Mouse (Mus musculus) G1E-ER4 (cell line): ENCODE measurements around the gene F11r. TPM values are rescaled to one million over a fixed set of nuclear protein-coding genes. Genes with fewer than 3 reads are reported as not detected.

Source experiments
- GATA1 ChIP-seq: IDR thresholded peaks from one replicate; pipeline ENCODE4 v1.8.0; 2012; ENCODE audit warnings: low read length, inconsistent platforms
- polyA plus RNA-seq: library from polyadenylated mRNA; stranded (reverse); fragments of >175 nt; gene quantifications from 2 replicates; pipeline ENCODE4 v1.2.3, GENCODE M21; 2012

Gene F11r
- polyA plus RNA-seq, 1 experiment: not detected

DNA sequence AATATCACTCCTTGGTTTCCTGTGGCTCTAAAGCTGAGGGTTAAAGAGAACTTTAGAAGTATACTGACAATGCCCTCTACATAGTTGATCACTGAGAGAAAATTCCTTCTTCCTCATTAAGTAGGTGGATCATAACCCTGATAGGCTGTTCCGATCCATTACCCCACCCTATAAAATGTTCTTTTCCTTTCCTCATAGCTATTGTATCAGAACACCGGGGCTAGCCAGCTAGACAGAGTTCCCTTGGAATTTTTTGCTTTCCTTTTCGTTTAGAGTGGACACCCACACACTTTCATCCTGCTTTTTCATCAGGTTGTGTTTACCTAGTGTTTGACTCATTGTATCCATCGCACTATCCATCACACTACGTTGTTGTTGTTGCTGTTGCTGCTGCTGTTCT, 12.7 kb upstream of the F11r start:
- no peak for TF ChIP-seq GATA1

DNA sequence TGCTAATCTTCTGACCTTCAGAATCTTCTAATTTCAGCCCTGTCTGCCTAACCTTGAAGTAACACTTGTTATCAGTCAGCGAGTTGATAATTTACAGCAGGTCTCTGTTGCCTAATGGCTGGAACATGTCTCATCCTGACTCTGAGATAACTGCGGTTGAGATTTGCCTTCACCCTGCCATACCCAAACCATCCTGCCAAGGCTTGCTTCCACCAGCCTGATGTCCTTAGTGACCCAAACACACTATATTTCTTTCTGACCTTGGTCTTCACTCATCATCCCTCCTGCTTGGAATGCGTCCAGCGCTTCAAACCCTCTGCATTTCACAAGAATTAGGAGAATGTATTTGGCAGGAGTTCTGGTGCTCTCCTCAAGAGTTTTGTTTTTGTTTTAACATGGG, 12.2 kb upstream of the F11r start:
- no peak for TF ChIP-seq GATA1

DNA sequence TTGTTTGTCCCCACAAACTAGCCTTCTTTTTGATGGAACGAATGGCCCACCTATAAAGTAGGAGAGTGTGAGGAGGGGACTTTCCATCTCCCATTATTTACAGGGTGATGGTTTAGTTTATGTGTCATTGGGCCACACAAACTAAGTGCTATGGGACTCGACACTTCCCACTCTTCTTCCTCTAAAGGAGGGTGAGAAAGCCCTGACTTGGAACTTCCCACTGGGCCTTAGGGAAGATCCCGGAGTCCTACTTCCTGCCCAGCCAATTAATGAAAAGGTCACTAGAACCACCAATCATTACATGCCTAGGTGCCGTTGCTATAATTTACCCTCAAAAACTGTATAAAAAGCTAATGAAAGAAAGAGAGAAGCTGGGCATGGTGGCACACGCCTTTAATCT, 5.2 kb upstream of the F11r start:
- TF ChIP-seq GATA1: no peak

DNA sequence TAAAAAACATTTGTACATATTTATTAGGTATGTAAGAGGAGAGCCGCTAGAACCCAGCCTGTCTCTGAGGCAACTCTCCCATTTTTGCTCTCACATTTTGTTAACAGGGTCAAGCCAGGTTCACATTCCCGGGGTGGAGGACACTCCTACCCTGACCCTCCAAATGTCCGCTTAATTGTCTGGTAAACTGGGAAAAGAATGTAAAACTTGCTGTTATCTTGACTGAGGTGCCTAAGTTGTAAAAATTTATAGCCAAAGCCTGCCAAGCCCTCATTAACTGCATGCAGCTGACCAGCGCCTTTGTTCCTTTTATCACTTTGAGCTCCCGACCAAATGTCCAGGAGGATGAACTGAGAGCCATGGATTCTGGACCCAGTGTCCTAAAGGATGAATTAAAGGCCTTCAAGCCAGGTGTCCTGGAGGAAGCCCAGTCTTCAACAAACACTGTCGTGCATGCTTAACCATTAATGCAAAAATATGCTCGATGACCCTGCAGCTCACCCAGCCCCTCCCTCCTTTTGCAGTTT, 2.0 kb upstream of the F11r start:
- no peak for TF ChIP-seq GATA1

DNA sequence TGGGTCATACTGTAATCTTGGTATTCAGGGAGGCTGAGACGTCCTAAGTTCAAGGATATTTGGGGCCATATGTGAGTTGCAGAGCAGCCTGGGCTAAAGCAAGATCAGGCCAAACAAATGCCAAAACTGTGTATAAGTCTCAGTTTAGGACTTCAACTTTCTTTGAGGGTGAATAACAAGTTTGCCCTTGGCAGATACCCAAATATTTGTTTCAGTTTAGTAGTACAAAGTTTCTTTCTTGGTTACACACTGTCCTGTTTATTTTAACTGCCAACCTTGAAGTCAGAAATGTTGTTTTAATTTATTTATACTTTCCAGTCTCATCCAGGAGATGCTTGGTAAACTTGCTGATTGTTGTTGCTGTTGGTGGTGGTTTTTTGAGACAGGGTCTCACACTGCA, 1.4 kb upstream of the F11r start:
- no peak for TF ChIP-seq GATA1

DNA sequence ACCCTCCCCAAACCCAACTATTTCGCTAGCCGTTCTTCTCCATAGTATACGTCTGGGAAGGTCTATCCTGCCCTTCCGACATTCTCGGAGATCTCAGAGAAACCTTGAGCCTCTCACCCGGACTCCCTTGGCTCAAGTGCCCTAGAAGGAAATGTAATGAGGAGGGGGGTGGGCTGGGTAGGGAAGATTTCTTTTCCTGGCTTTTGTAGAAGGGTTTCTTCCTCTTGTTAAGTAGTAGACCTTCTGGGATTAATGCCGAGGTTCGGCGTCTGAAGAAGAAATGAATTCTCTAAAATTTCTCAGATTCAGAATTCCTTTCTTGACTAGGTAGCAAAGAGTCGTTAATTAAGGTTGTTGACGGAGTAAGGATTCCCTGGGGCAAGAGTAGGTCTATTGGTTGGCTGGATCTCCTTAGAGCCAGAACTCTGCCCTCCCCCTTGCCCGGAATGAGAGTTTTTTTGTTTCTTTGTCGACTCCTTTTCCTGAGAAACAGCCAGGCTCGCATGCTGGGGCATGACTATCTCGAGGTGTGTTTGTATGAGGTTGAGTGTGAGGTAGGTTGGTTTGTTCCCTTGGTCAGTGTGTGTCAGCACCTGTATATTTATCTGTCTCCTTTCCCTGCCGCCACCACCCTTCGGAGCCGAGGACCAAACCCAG, 807 bp downstream of the F11r start:
- TF ChIP-seq GATA1: no peak

DNA sequence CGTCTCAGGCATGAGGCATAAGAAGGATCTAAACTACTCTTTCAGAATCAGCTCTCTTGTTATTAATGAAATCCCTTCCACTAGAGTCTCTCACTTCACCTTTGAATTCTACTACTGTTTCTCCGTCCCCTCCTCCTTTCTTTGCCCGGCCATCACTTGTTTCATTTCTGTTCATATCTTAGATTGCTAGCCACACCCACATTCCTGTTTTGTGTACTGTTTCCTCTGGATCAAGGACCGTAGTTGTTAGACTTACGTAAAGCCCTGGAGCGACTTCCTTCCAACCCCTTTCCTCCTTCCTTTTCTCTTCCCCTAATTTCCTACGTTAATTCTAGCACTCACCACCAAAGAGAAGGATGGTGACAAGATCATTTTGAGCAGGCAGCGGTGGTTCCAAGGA, 1.7 kb downstream of the F11r start:
- no peak for TF ChIP-seq GATA1

DNA sequence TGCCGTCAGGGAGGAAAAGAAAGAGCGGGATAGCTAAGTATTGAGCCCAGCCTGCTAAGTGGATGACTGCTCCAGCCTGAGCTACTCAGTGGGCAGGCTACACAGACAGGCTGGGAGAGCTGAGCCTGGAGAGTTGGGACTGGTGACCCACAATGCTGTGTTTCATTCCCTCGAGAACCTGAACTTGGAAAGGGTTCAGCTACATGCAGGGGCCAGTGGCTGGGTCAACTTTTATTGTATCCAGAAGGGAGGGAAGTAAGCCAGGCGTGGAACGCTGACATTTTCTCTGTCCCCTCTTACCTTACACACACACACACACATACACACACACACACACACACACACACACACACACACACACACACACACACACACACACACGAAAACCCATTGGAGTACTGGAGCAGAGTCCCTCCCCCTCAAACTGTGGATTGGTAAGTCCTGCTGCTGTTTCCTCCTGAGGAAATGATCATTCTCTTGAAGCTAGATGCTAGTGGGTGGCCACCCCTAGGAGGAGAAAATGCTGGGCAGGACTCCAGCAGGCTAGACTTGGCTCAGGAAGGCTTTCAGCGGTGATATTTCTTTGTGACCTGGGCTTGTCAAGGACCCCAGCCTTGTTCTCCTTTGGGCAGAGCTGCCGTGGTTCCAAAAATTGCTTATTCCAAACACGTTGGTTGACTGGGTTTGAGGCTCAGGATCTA, 2.8 kb downstream of the F11r start:
- TF ChIP-seq GATA1: no peak

DNA sequence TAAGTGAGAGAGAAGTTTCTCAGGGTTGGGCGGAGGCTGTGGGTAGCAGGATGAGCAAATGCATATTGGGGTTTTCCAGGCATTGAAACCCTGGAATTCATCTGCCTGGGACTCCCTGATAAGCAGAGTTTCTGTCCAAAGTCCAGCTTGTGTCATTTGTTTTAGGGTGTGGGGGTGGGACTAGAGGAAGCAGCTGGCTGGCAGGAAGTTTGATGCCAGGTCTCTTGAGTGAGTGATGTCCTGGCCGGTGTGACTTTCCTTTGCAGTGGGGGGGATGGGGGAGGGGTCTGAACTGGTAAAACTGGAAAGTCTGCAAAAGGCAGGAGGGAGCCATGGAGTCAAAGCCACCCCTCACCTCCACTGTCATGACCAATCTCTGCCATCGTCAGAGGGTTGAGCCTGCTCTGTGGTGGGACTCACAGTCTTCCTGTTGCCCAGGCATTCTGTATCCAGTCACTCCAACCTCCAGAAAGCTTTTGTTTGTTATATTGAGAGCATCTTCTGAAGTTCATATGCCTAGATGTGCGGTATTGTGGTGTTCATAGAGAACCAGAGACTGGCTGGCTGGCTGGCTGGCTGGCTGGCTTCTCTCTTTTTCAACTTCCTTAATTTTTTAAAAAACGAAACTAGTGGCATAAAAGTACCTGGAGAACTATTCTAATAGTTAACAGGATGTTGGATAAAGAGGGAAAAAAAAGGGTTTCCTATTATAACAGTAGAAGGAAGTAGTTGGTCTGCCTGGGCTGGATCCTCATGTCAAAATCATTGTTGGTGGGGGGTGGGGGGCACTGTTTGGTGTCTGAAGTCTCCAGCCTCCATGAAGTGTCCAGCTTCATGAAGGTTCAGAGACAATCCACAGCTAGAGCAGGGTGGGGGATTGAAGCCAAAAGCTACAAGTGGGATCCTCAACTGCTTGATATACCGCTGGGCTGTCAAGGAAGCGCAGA, 4.4 kb downstream of the F11r start:
- TF ChIP-seq GATA1: no peak

DNA sequence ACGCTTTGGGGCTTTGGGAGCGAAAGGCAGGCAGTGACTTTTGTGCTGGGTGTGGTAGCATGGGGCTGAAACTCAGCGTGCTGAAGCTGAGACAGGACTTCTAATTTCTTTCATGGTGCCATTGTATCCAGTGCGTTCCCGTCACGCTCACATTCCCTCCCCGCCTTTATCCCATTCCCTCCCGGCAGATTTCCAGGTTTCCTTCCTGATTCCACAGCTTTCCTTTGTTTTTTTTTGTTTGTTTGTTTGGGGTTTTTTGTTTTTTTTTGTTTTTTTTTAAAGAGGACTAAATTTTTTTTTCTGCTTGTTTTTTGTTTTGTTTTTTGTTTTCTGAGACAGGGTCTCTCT, 5.1 kb downstream of the F11r start:
- TF ChIP-seq GATA1: no peak

DNA sequence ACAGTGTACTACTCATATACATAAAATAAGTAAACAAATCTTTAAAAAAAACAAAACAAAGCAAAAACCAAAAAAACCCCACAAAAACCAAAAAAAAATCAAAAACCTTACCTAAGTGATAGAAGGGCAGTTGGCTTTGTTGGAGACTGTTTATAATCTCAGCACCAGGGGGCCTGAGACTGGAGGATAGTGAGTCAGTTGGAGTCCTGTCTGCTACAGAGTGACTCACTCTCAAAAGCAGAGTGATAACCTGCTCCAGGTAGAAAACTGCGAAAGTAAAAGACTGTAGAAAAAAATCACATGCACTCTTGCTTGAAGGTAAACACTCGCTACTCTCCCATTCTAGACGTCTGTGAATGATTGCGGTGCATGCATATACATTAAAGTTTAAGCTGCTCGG, 7.7 kb downstream of the F11r start:
- no peak for TF ChIP-seq GATA1

DNA sequence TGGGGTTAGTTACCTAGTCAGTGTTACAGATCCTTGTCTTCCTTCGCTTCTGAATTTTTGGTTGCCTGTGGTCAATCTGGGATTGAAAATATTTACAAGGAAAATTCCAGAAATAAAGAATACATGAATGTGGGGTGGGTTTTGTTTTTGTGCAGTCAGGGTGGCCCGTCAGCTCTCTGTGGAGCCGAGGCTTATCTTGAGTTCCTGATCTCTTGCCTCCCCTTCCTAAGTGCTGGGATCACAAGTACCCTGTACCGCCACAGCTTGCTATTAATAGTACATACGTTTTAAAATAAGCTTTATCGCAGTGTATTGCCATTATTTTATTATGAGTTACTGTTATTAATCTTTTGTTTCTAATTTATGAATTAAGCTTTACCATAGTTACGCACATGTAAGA, 9.5 kb downstream of the F11r start:
- no peak for TF ChIP-seq GATA1

DNA sequence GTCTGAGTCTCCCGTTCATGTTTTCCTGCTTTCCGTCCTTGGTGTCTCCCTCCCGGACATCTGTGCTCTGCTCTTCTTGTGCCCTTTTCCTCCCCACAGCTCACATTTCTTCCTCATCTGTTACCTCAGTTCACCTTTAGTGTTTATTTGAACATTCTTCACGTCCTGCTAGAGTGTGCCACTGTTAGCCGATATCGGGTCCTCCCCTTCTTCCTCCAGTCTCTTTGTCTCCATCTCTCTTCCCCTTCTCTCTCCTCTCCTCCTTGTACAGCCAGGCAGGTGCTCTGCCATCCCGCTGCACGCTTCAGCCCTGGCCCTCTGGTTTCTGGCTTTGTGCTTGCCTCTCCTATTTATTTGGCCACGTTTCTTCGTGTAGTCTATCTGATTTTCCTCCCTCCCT, 10.4 kb downstream of the F11r start:
- no peak for TF ChIP-seq GATA1

DNA sequence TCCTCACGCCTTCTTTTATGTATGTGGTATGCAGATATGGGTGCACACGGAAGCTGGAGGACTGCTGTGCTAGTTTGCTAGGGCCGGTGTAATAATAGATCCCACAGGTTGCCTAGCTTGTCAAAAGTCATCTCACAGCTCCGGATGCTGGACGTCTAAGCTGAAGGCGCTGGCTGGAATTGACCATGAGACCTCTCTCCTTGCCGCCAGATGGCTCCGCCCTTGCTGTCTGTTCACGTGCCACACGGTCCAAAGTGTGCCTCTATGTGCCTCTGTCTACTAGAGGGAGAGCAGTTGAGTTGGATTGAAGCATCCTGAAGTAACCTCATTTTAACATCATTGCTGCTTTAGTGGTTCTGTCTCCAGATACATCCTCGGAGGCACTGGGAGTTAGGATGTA, 12.7 kb downstream of the F11r start:
- no peak for TF ChIP-seq GATA1

DNA sequence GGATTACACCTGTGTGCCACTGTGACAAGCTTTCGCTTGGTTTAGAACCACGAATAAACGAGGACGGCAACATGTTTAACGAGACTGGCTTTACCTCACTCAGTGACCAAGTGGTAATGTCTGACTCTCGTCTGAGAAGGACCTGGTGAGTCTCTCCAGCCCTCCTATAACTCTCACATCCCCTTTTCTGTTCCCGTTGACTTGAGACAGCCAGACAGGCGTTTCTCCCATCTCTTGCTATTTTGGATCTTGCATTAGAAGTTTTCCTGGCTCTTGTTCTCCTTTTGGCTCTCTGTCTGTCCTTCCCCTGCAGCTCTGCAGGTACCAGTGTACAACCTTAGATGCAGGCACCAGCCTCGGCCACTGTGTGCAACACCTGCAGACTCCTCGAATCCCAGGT, 13.7 kb downstream of the F11r start:
- no peak for TF ChIP-seq GATA1

DNA sequence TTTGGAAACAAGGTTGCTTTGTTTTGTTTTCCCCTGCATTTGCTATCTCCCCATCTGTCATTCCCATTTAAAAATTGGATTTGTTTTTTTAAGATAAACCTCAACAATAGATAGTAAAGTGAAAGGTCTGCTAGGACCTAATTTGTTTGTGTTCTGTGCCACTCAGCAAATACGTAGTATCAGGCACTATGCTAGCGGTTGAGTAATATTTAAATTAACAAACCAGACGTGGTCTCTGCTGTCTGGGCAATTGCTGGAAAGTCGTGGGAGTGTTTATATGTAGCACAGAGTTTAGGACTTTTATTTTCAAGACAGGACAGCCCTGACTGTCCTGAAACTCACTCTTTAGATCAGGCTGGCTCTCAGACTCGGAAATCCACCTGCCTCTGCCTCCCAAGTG, 15.2 kb downstream of the F11r start:
- no peak for TF ChIP-seq GATA1
